Mouse (Mus musculus) embryonic facial prominence, embryonic 11.5 days (tissue): ENCODE measurements around the gene Lmtk2. TPM values are rescaled to one million over a fixed set of nuclear protein-coding genes. Genes with fewer than 3 reads are reported as not detected.
A peak's percentile ranks its signal among the peaks of the same experiment; 100 is the strongest.

Experiments used
- ATAC-seq: fragments of 200-750 bp; cut with Nextera tagmentation; replicated peaks from 2 replicates; pipeline ENCODE4 v1.8.0; 2017; ENCODE audit warnings: low read depth; ENCODE audit not compliant: insufficient number of reproducible peaks, low FRiP score, low TSS enrichment
- DNase-seq: peaks from one replicate; pipeline ENCODE4 v3.0.0-alpha.2; 2015; ENCODE audit warnings: low spot score
- H3K27ac ChIP-seq: fragments of 300-500 bp; sonication (generic); replicated peaks from 2 replicates; pipeline ENCODE4 v1.5.1; 2014; ENCODE audit warnings: mild to moderate bottlenecking, low read depth, low read length, control low read depth
- H3K27me3 ChIP-seq: fragments of 300-500 bp; sonication (generic); 2 replicates; pipeline ENCODE4 v1.6.1; 2014; ENCODE audit warnings: mild to moderate bottlenecking, low read length, moderate library complexity, mixed read lengths; ENCODE audit not compliant: control insufficient read depth, insufficient read depth
- H3K36me3 ChIP-seq: fragments of 300-500 bp; sonication (generic); replicated peaks from 2 replicates; pipeline ENCODE4 v1.6.1; 2014; ENCODE audit warnings: low read depth, mild to moderate bottlenecking, low read length, moderate library complexity, mixed read lengths; ENCODE audit not compliant: control insufficient read depth, insufficient read depth
- H3K4me1 ChIP-seq: fragments of 300-500 bp; sonication (generic); 2 replicates; pipeline ENCODE4 v1.6.1; 2014; ENCODE audit warnings: low read length, mixed read lengths; ENCODE audit not compliant: control insufficient read depth, insufficient read depth
- H3K4me2 ChIP-seq: fragments of 300-500 bp; sonication (generic); 2 replicates; pipeline ENCODE4 v1.6.1; 2014; ENCODE audit warnings: low read depth, mild to moderate bottlenecking, control low read depth, low read length, moderate library complexity
- H3K4me3 ChIP-seq: fragments of 300-500 bp; sonication (generic); 2 replicates; pipeline ENCODE4 v1.5.1; 2014; ENCODE audit warnings: low read depth, low read length, control low read depth
- H3K9ac ChIP-seq: fragments of 300-500 bp; sonication (generic); replicated peaks from 2 replicates; pipeline ENCODE4 v1.6.1; 2014; ENCODE audit warnings: mild to moderate bottlenecking, control low read depth, low read length
- H3K9me3 ChIP-seq: fragments of 300-500 bp; sonication (generic); replicated peaks from 2 replicates; pipeline ENCODE4 v1.6.1; 2016; ENCODE audit warnings: mild to moderate bottlenecking, low read length, inconsistent platforms, mixed read lengths; ENCODE audit not compliant: control insufficient read depth
- WGBS: fragments of 180-500 bp; shearing (Covaris S2); extraction: QIAGEN DNeasy Blood & Tissue Kit; methylation state at CpG from one replicate; pipeline ENCODE4 v1.1.7; 2014; 5-methylcytosine and 5-hydroxymethylcytosine counted together
- polyA plus RNA-seq: library from polyadenylated mRNA; unstranded; fragments of >200 nt; fragmentation: Nextera tagmentation; extraction: Ambion mirVana; gene quantifications from 2 replicates; pipeline ENCODE4 v1.2.1, GENCODE M21; 2014

Lmtk2 gene
- polyA plus RNA-seq, 1 experiment from 2014 or later = 3.7 TPM

DNA sequence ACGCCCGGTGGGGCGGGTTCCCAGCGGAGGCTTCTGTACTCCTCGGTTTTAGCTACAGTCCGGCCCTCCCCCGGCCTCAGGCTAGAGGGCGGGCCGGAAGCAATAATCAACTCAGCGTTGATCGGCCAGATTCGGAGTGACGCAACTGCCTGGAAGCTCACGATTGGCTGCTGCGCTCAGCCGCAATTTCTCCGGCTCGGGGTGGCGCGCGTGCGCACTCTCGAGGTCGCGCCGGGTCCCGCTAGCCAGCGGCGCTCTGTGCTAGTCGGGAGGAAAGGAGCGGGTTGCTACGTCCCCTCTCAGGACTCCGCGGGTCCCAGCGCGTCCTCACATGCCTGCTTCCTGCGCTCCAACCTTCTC lies 123.2 kb downstream of the Lmtk2 start, which contains the start of gene Tecpr1:
Tecpr1 (minus strand) TSS at position 113 of the 360 bp plus-strand sequence.
- peak; percentile 95 for ATAC-seq
- no peaks in the 10 kb centered on the region for H3K9me3 ChIP-seq
- DNase-seq = peak; percentile 97
- H3K4me2 ChIP-seq = peak within 1 kb of the TSS; percentile 84
- WGBS = under 1% methylated on average over 37 of the region's 37 CpGs
- H3K36me3 ChIP-seq = no peaks in the 10 kb centered on the region
- no peak within 1 kb of the TSS for H3K27ac ChIP-seq
- H3K4me1 ChIP-seq = no peaks in the 10 kb centered on the region; the same call in 1 of the 2 replicates
- peak within 1 kb of the TSS; percentile 68 for H3K4me3 ChIP-seq
- H3K9ac ChIP-seq = peak within 1 kb of the TSS; percentile 70
- no peaks in the 10 kb centered on the region for H3K27me3 ChIP-seq

DNA sequence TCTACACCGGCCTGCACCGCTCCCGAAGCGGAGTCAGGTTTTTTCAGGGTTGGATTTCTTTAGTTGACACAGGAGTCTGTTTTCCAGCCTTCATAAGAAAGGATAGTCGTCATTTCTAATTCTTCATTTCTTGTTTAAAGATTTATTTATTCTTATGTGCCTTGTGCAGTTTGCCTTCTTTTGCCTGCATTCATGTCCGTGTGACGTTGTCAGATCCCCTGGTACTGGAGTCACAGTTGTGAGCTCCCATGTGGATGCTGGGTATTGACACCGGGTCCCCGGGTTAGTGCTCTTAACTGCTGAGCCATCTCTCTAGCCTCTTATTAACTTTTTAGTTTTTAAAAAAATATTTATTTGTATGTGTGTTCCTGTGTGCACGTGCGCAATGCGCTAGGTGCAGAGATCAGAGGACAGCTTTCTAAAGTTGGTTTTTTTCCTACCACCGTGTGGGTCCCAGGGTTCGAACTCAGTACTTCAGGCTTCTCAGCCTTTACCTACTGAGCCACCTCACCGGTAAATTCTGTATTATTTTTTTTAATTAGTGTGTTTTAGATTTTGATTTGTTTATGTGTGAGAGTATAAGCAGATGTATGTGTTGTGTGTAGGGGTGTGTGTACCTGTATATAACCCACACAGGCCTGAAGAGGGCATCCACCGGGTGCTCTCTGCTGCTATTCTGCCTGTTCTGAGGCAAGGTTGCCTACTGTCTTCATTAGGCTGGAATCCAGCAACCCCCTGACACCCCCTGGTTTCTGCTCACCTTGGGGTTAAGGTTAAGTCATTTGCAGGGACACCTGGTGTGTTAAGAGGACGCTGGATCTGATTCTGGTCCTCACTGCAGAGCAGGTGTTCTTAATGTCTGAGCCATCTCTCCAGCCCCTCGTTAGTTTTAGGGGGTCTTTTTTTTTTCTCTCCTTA lies 123.9 kb downstream of the Lmtk2 start:
- 25% methylated on average over 18 of the region's 18 CpGs for WGBS

DNA sequence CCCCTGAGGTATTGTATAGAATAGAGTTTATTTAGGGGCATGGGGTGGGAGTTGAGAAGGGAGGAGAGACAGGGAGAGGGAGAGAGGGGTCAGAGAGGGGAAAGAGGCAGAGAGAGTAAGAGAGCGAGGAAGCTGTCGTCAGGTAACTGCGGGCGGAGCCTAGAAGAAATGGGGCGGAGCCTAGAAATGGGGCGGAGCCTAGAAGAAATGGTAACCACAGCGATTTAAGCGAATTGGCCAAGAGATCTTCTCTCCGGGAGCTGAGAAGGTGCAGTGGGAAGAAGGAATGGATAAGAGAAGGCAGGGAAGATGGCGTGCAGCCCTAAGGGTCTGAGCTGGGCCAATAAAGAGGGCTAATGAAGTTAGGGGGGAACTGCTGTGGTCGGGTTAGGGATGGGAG lies 126.0 kb downstream of the Lmtk2 start:
- WGBS = 32% methylated on average over 11 of the region's 11 CpGs
- no peak for ATAC-seq
- Histone ChIP-seq H3K27ac (no peak overlapping the region), H3K4me2 (no peak overlapping the region), H3K27me3 (no peaks in the 10 kb centered on the region), H3K9ac (no peak overlapping the region), H3K4me3 (no peak overlapping the region), H3K4me1 (no peaks in the 10 kb centered on the region; the same call in 1 of the 2 replicates), H3K9me3 (no peaks in the 10 kb centered on the region), H3K36me3 (no peaks in the 10 kb centered on the region)
- DNase-seq = no peak

More for the DNA sequence above, 123.9 kb downstream of the Lmtk2 start:
- peak overlapping the region; percentile 68 for H3K4me3 ChIP-seq
- H3K9me3 ChIP-seq = no peaks in the 10 kb centered on the region
- no peak overlapping the region for H3K27ac ChIP-seq
- DNase-seq (peak; percentile 6), ATAC-seq (no peak)
- H3K9ac ChIP-seq = peak overlapping the region; percentile 62
- H3K4me2 ChIP-seq = peak overlapping the region; percentile 51
- H3K4me1 ChIP-seq = no peaks in the 10 kb centered on the region; the same call in 1 of the 2 replicates
- H3K27me3 ChIP-seq = no peaks in the 10 kb centered on the region
- H3K36me3 ChIP-seq = no peaks in the 10 kb centered on the region

DNA sequence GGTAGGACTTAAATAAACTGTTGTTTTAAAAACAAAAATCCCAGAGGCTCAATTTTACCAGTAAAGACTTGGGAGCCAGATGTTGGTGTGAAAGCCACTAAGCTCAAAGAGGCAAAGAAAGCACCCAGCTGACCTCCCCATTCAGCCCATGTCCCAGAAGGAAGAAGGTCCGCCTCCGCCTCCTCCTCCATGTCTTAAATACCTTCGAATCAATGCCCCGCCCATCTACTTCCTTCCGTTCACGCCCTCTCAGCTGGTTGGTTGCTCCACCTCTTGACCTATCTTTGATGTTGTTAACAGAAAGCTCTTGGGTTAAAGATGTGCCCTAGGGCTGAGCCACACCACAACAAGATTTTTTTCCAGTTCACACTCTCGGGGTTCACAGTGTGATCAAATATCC lies 130.0 kb downstream of the Lmtk2 start:
- no peaks in the 10 kb centered on the region for H3K36me3 ChIP-seq
- ATAC-seq (no peak), DNase-seq (no peak)
- H3K9ac ChIP-seq = no peak overlapping the region
- H3K27ac ChIP-seq = no peak overlapping the region
- no peaks in the 10 kb centered on the region for H3K9me3 ChIP-seq
- 88% methylated on average over 7 of the region's 7 CpGs for WGBS
- H3K4me1 ChIP-seq = no peaks in the 10 kb centered on the region; the same call in 1 of the 2 replicates
- no peak overlapping the region for H3K4me2 ChIP-seq
- no peak overlapping the region for H3K4me3 ChIP-seq
- H3K27me3 ChIP-seq = no peaks in the 10 kb centered on the region

DNA sequence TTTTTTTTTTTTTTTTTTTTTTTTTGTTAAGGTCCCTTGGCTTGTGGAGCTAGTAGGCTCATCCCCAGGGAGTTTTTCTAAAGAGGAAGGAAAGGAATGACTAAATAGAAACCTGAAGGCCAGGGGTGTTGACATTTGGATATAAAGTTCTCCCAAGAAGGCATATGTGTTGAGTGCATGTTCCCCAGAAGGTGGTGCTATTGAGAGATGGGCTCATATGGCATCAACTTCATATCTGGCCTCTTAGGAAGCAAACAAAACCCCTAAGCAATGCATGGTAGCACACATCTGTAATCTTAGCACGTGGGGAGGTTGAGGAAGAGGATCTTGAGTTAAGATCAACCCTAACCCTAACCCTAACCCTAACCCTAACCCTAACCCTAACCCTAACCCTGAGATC lies 131.2 kb downstream of the Lmtk2 start:
- Histone ChIP-seq H3K4me1 (no peaks in the 10 kb centered on the region; the same call in 1 of the 2 replicates), H3K9me3 (no peaks in the 10 kb centered on the region), H3K9ac (no peak overlapping the region), H3K36me3 (no peaks in the 10 kb centered on the region), H3K27ac (no peak overlapping the region), H3K27me3 (no peaks in the 10 kb centered on the region), H3K4me2 (no peak overlapping the region), H3K4me3 (no peak overlapping the region)
- DNase-seq (no peak), ATAC-seq (no peak)
- 73% methylated on average over 1 of the region's 1 CpGs for WGBS

DNA sequence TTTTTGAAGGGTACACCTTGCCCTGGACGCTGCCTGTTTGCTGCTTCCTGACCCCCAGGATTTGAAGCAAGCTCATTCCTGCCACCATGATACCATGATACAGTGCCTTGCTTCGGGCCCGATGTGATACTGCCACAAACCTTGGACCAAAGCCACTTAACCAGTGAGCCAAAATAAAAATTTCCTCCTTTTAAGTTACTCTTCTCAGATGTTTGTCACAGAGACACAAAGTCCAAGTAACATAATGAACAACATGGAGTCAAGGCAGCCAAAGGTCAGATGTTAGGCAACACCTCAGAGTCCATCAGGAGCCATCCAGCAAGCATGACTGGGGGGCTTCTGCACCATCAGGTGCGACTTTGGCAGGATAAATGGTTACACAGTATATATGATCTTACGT lies 132.3 kb downstream of the Lmtk2 start:
- DNase-seq (no peak), ATAC-seq (no peak)
- H3K9ac ChIP-seq = no peak overlapping the region
- 86% methylated on average over 5 of the region's 5 CpGs for WGBS
- no peak overlapping the region for H3K27ac ChIP-seq
- no peaks in the 10 kb centered on the region for H3K36me3 ChIP-seq
- H3K4me3 ChIP-seq = no peak overlapping the region
- H3K4me2 ChIP-seq = no peak overlapping the region
- H3K4me1 ChIP-seq = no peaks in the 10 kb centered on the region
- no peaks in the 10 kb centered on the region for H3K27me3 ChIP-seq
- no peaks in the 10 kb centered on the region for H3K9me3 ChIP-seq

DNA sequence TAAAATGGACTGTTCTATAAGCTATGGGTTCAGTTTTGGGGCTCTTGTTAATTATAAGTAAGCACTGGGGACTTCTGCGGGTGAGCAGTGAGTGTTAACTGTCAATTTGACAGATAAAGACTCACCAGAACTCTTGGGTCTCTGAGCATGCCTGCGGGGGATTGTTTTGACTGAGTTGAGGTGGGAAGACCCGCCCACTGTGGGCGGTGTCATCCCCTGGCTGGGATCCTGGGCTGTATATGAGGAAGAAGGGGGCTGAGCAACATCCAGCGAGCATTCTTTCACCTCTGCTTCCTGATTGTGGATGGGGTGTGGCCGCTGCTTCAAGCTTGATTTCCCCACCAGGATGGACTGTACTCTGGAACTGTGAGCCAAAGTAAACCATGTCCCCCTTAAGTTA lies 134.0 kb downstream of the Lmtk2 start:
- Histone ChIP-seq H3K9me3 (no peaks in the 10 kb centered on the region), H3K4me1 (no peaks in the 10 kb centered on the region), H3K9ac (no peak overlapping the region), H3K27ac (no peak overlapping the region), H3K27me3 (no peaks in the 10 kb centered on the region), H3K36me3 (no peaks in the 10 kb centered on the region), H3K4me2 (no peak overlapping the region), H3K4me3 (no peak overlapping the region)
- WGBS = 77% methylated on average over 6 of the region's 6 CpGs
- DNase-seq (no peak), ATAC-seq (no peak)

DNA sequence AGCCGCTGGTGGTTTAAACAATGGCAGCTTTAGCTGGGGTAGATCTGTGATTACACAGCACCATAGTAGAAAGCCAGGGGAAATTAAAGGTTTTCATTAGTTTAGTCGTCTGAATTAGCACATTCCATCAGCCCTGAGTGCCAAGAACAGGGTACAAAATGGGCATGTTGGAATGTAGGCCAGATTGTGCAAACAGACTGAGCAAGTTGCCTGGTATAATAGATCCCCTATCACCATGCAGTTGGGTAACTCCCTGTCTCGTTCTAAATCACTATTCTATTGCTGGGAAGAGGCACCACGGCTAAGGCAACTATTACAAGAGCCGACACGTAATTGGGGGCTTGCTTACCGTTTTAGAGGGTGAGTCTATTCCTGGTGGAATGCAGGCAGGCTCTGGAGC lies 134.5 kb downstream of the Lmtk2 start:
- Histone ChIP-seq H3K4me1 (no peaks in the 10 kb centered on the region), H3K4me2 (no peak overlapping the region), H3K4me3 (no peak overlapping the region), H3K27me3 (no peaks in the 10 kb centered on the region), H3K9me3 (no peaks in the 10 kb centered on the region), H3K36me3 (no peaks in the 10 kb centered on the region), H3K9ac (no peak overlapping the region), H3K27ac (no peak overlapping the region)
- WGBS = 84% methylated on average over 7 of the region's 7 CpGs
- DNase-seq (no peak), ATAC-seq (no peak)
